Mouse (Mus musculus) gastrocnemius, adult 18-20 months (tissue): ENCODE data around the gene Bglap. TPM values are rescaled to one million over a fixed set of nuclear protein-coding genes. Genes with fewer than 3 reads are reported as not detected.
"Not testable (repeated sequence)": the region's sequence is repeated elsewhere in the genome, so short reads cannot be mapped to it uniquely, and the experiment has no call there.

Experiments
- DNase-seq: peaks from one replicate; pipeline ENCODE4 v3.0.0; 2021; ENCODE audit warnings: low spot score
- total RNA-seq, 2 experiments: library from RNA; stranded (reverse); gene quantifications; 2 replicates each; pipeline ENCODE4 v1.2.3; 2021

Gene Bglap
- total RNA-seq, 2 experiments from 2014 or later: not detected

DNA sequence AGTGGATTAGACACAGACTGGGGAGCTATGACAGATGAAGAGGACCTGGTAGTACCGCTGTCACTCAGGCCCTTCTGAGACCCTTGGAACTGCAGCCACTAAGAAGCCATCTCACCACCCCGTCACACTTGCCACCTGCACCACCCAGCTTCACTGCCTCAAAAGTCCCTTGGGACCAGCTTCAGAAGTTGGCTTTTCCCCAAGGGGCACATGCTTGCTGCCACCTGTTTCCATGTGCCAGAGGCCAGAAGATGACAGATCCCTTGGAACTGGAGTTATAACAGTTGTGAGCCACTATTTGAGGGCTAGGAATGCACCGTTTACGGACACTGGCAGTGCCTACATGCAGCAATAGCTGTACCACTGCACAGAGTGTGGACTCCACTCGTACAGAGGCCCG is 11.0 kb upstream of the Bglap start:
- no peak for DNase-seq

DNA sequence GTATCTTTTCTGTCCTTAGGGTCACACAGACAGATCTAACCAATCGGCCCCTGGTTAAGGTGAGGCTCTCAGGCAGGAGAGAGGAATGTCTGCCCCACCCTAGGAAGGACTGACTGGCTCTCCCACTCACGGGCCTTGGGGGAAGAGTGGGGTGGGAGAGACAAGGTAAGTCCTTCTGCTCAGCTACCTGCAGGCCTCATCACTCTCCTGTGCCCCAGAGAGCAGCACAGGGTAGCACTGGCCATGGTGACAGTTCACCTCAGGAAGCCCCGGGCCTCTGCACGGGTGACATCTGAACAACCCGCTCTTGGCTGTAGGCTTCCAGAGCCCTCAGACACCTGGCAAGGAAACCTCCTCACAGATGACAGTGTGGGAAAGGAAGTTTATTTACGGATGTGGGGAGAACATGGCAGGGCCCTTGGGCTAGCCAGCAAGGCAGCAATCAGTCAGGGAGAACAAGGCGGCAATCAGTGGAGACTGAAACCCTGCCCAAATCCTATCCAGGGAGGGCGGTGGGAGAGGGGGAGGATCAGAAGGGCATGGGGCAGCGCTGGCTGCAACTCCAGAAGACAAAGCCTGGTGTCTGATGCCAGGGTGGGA is 9.6 kb upstream of the Bglap start:
- DNase-seq: no peak

DNA sequence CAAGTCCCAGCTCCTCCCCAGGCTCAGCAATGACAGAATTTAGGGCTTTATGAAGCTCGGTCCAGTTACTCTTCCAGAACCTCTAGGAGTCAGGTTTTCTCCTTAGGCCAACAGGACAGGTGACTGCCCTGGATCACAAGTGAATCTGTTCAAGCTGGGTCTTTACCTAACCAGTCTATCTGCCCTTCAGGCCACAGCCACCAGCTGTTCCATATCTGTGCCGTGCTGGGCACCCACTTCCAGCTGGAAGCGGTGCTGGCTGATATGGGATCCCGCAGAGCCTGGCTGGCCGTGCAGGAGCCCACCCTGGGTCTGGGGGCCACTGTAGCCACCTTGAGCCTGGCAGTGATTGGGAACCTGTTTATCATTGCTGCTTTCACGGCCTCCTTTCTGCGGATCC is 1.9 kb downstream of the Bglap start:
- not testable (repeated sequence) for DNase-seq

DNA sequence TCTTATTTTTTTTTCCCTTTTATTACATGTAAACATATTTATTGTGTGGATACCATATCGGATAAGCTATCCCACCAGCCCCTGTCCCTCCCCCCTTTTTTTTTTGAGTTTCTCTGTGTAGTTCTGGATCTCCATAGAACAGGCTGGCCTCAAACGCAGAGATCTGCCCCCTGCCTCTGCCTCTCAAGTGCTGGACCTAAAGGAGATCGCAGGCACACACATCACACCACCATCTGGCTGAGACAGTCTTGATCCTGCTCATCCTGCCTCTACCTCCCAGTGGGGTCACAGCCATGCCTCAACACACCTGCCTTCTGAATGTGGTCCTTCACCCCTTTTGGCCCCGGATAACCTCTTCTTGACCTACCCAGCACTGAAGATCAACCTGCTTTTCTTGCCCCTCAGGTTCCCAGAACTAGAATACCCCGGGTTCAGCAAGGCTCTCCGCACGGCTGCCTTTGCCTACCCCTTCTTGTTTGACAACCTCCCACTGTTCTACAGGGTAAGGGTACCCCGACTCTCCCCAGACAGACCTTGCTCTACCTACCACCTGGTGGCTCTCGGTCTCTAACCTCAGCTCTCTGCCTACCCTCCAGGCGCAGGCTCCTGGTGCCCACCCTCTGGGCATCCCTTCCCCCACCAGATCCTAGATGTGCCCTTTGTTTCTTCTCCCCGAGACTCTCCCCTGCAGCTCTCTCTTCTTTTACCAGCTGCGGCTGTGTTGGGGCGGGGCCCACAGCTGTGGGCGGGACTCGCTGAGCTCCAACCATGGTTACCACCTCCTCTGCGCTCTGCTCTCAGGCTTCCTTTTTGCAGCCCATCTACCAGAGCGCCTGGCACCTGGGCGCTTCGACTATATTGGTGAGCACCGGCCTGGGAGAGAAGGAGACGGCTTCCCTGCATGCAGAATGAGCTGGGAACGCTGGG is 2.6 kb downstream of the Bglap start:
- not testable (repeated sequence) for DNase-seq

DNA sequence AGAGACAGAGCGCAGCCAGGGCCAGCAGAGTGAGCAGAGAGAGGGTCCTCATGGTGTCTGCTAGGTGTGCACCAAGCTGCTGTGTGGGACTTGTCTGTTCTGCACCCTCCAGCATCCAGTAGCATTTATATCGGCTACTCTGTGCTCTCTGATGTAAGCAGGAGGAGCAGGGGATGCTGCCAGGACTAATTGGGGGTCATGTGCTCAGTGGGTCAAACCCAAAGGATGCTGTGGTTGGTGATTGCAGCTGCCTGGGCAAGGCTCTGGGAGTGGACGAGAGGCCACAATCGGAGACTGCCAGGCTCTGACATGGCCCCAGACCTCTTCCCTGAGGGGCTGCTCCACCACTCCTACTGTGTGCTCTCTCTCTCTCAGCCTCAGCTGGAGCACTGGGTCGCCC is 5.7 kb downstream of the Bglap start, which contains the start of gene Bglap2:
TSS of gene Bglap2 (minus strand) at position 101 of the 400 bp plus-strand sequence.
- DNase-seq: not testable (repeated sequence)

DNA sequence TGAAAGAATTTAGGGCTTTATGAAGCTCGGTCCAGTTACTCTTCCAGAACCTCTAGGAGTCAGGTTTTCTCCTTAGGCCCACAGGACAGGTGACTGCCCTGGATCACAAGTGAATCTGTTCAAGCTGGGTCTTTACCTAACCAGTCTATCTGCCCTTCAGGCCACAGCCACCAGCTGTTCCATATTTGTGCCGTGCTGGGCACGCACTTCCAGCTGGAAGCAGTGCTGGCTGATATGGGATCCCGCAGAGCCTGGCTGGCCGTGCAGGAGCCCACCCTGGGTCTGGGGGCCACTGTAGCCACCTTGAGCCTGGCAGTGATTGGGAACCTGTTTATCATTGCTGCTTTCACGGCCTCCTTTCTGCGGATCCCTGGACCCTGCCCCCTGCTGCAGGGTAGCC is 7.6 kb downstream of the Bglap start:
- DNase-seq: not testable (repeated sequence)

DNA sequence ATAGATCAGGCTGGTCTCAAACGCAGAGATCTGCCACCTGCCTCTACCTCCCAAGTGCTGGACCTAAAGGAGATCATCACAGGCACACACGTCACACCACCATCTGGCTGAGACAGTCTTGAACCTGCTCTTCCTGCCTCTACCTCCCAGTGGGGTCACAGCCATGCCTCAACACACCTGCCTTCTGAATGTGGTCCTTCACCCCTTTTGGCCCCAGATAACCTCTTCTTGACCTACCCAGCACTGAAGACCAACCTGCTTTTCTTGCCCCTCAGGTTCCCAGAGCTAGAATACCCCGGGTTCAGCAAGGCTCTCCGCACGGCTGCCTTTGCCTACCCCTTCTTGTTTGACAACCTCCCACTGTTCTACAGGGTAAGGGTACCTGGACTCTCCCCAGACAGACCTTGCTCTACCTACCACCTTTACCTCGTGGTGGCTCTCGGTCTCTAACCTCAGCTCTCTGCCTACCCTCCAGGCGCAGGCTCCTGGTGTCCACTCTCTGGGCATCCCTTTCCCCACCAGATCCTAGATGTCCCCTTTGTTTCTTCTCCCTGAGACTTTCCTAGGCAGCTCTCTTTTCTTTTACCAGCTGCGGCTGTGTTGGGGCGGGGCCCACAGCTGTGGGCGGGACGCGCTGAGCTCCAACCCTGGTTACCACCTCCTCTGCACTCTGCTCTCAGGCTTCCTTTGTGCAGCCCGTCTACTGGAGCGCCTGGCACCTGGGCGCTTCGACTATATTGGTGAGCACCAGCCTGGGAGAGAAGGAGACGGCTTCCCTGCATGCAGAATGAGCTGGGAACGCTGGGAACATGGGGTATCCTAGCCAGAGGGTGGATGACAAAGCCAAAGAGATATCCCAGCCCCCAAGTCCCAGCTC is 8.3 kb downstream of the Bglap start:
- DNase-seq: not testable (repeated sequence)

DNA sequence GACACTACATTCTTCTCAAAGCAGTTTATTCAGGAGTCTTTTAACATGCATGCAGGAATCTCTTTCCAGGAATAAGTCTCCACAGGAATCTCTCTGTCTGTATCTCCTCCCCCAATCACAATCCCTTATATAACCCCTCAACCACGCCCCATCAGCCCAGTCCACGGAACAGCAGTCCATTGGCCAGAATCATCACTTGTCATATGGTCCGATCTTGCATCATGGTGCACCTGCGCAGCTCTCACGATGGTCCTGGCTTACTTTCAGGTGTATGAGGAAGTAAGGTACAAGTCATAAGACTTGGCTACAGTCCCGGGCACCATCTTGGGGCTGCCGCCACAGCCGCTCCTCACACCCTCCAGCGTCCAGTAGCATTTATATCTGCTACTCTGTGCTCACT is 11.6 kb downstream of the Bglap start, which contains the start of gene Bglap3:
TSS of gene Bglap3 (minus strand) at position 101 of the 400 bp plus-strand sequence.
- DNase-seq: not testable (repeated sequence)

DNA sequence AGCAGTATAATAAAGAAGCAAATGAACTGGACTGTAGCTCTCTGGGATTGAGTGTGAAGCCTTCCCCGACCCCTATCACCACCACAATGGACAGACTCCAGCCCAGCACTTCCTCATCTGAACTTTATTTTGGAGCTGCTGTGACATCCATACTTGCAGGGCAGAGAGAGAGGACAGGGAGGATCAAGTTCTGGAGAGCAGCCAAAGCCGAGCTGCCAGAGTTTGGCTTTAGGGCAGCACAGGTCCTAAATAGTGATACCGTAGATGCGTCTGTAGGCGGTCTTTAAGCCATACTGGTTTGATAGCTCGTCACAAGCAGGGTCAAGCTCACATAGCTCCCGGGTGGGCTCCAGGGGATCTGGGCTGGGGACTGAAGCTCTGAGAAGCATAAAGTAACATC is 15.8 kb downstream of the Bglap start:
- DNase-seq: peak; percentile 75

DNA sequence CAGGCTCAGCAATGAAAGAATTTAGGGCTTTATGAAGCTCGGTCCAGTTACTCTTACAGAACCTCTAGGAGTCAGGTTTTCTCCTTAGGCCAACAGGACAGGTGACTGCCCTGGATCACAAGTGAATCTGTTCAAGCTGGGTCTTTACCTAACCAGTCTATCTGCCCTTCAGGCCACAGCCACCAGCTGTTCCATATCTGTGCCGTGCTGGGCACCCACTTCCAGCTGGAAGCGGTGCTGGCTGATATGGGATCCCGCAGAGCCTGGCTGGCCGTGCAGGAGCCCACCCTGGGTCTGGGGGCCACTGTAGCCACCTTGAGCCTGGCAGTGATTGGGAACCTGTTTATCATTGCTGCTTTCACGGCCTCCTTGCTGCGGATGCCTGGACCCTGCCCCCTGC is 16.7 kb downstream of the Bglap start:
- DNase-seq: not testable (repeated sequence)

DNA sequence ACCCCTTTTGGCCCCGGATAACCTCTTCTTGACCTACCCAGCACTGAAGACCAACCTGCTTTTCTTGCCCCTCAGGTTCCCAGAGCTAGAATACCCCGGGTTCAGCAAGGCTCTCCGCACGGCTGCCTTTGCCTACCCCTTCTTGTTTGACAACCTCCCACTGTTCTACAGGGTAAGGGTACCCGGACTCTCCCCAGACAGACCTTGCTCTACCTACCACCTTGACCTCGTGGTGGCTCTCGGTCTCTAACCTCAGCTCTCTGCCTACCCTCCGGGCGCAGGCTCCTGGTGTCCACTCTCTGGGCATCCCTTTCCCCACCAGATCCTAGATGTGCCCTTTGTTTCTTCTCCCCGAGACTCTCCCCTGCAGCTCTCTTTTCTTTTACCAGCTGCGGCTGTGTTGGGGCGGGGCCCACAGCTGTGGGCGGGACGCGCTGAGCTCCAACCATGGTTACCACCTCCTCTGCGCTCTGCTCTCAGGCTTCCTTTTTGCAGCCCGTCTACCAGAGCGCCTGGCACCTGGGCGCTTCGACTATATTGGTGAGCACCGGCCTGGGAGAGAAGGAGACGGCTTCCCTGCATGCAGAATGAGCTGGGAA is 17.3 kb downstream of the Bglap start:
- DNase-seq: not testable (repeated sequence)

DNA sequence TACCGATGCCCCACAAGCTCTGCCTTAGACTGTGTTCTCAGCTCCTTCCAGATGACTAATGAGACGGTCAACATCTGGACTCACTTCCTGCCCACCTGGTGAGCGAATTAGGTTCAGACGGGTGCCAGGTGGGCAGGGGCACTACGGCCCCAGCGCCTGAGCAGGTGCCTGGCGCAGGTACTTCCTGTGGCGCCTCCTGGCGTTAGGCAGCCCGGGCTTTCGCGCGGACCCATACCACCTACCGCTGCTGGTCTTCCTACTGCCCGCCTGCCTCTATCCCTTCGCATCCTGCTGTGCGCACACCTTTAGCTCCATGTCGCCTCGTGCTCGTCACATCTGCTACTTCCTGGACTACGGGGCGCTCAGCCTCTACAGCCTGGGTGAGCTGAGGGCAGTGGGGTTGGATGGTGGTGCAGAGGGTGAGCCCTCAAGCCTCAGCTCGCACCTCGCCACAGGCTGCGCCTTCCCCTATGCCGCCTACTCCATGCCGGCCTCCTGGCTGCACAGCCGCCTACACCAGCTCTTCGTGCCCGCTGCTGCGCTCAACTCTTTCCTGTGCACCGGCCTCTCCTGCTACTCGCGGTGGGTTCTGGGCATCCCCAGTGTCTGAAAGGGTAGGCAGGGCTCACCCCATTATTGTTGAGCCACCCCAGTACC is 18.4 kb downstream of the Bglap start:
- DNase-seq: no peak

DNA sequence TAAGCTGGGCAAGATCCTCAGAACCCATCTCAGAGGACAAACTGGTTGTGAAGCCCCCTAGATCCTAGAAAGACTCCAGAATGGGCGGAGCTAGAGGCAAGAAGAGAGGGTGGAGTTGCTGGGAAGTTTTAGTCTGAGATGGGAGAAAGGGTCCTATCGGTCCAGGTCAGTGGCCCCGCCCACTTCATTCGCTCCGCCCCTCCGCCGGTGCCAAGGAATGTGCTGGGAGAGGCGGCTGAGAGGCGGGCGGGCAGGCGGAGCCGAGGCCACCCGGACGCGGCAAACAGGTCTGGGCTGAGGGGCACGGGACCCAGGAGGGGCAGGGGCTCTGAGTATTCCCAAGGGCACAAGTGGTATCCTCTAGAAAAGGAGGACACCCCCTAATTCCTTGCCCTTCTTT is 19.9 kb downstream of the Bglap start, which contains the start of gene Paqr6:
TSS of gene Paqr6 (plus strand) at position 248 of the 400 bp plus-strand sequence.
- DNase-seq: peak; percentile 66

DNA sequence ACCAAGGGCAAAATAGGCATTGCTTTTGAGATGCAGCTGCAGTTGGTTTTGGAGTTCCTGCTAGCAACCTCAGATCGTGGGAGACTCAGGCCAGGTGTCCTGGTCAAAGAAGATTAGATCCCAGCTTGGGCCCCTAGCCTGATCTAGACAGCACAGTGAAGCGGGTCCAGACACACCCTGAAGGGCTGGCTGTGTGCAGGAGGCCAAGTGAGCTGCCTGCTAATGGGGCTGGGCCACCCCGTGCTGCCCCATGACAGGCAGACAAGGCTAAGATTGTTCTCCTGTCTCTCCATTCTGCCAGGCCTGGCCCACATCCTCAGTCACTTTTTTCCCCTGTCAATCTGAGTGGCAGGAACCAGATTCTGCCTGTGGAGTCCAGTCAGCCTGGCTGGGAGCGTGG is 20.6 kb downstream of the Bglap start:
- no peak for DNase-seq

DNA sequence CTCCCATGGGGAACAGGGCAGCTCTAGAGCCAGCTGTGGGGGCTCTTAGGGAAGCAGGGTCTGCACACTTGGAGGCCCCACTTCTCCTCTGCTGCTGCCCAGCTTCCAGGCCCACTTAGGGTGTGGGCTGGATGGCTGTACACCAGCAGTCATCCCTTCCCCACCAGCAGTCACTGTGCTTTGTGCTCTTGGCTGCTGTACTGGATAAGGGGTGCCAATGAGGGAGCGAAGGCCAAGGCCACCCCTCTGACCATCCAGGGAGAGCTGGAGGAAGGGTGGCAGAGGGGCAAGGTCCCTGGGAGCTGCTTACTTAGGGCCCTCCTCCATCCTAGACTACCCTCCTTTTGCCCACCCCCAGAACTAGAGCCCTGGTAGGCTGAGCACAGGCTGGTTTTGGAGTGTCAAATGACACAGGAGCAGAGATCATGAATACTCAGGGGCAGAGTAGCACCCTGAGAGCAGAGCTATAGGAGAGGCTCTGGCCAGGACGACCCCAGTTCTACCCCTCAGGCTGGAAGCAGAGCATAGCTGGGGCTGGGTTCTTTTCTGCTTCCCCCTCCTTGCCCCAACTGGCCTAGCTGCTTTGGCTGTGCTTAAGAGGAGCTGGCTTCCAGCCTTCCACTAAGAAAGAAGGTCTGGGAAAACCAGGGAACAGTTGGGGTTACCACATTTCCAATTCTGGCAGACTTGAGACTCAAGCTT is 22.5 kb downstream of the Bglap start:
- no peak for DNase-seq

DNA sequence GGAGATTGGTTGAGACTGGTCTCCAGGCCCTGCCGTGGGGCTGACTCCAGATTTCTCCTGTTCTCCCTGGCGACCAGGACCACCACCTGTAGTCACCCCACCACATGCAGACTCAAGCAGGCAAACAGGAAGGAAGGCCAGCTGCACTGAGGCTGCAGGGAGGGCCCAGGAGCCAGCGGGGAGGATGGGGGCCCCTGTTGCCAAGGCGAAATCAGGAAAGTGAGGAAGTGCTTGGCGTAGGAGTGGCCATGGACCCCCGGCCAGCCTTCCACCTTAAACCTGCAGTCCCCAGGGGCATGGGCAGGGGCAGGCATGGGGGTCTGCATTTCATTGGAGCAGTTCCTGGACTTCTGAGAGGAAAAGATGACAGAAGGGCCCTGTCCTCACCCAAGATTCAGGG is 23.2 kb downstream of the Bglap start:
- DNase-seq: no peak

DNA sequence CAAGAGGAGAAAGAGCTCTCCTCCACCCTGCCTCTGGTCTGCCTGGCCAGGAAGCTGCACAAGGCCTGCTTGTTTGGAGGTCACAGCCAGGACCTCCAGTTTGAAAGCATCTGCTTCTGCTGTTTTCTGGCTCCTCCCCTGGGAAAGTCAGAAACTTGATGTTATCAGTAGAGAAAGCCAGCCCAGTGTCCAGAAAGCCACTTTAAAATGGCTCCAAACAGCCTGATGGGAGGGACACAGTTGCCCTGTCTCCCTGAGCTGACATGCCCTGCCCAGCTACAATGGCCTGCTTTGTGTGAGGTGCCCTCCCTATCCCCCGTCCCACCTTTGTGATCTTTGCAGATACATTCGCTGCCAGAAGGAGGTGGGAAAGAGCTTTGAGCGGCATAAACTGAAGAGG is 24.3 kb downstream of the Bglap start:
- no peak for DNase-seq

DNA sequence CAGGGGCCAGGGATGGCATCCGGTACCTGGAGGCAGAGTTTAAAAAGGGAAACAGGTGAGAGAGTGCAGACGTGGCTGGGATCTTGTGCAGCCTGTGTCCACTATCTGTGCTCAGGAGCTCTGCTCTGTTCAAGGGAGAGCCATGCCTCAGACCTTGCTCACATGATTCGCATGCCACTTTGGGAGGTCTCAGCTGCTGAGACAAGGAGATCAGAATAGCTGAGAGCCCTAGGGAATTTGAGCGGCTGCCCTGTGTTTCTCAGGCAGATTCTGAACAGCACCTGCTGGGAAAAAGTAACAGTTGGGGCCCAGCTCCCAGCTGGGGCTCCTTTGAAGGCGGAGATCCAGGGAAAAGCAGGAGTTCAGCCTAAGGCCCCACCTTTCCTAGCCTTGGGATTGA is 24.7 kb downstream of the Bglap start:
- no peak for DNase-seq

DNA sequence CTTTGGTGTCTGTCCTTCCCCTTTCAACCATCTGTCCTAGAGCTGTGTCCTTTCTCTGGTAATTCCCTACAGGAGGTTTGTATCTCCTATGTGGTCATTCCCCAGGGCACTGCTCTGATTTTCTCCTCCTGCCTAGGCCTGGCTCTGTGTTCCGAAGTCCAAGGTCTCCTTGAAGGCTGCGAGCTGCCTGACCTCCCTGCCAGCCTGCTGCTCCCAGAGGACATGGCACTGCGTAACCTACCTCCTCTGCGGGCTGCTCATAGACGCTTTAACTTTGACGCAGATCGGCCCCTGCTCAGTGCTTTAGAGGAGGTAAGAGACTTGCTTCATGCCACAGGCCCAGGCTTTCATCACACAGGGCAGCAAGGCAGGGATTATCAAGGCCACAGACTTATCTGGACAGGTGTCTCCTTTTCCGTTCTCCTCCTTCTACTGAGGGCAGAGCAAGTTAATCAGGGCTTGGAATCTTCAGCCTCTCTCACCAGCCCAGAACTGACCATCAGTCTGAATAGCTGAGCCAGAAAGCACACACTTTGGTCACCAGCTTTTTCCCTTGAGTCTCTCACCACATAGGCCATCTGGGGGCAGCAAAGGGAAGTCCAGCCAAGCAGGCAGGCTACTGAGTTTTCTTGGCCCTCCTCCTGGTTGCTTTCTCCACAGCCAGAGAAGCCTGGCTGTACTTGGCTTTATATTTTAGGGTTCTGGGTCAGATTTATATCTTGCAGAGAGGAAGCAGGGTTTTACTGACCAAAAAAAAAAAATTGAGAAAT is 29.7 kb downstream of the Bglap start:
- peak; percentile 51 for DNase-seq
